Comparison of ENCODE assay signal across 12 mouse cellular contexts in the genomic region with DNA sequence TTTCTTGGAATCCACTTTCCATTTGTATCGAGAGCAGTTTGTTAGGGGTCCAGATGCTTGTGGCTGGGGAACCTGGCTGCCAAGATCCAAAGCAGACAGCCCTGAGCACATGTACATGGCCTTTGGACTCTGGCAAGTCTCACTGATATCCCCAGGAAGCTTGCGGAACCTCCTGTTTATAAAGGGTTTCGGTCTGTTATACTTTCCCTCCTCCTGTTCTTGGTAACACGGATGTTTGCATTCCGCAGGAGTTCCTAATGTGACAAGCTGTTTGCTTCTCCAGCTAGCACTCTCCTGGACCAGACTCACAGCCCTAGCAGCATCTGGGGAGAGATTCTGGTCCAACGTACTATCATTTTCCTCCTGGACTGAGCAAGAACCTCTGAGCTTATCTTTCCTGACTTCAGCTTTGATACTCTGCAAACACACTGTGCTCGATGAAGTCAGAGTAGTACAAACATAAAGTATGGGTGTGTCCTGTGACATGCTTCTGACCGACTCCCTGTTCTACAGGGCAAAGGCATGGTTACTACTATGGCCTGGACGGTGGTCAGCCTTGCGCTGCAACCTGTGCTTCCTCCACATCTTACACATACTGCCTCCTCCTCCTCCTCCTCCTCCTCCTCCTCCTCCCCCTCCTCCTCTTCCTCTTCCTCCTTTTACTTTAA. TPM values are rescaled to one million over a fixed set of nuclear protein-coding genes. Genes with fewer than 3 reads are reported as not detected.
A peak's percentile ranks its signal among the peaks of the same experiment; 100 is the strongest.
DNase-seq lines count a peak whose midpoint lies in the region; ATAC-seq and TF ChIP-seq lines count a peak whose summit lies in the region.
"Had no signal": no experiment of that assay in that cellular context is flagged by ENCODE, and none has a peak within 500 bp of the region (broad histone marks: within the 10 kb centered on the region; RNA-seq: fewer than 3 reads in every experiment).

No protein-coding gene starts in this region.

- no peak overlapping the region for H3K9ac ChIP-seq in liver, postnatal 0 days (replicated peaks)
- no peak overlapping the region for H3K9ac ChIP-seq in stomach, embryonic 14.5 days (replicated peaks; ENCODE audit: low read depth, low read length)
- H3K9ac ChIP-seq: limb, embryonic 13.5 days had no signal

- H3K9me3 ChIP-seq in liver, postnatal 0 days (ENCODE audit: low read length): no peaks in the 10 kb centered on the region
- H3K9me3 ChIP-seq in stomach, embryonic 14.5 days (ENCODE audit: control insufficient read depth, low read depth, low read length): no peaks in the 10 kb centered on the region
- H3K9me3 ChIP-seq: limb, embryonic 13.5 days had no signal

- intact Hi-C loops in heart, postnatal 25 days (cut with DNase I): loop anchor here (5.0 kb wide), 1 partner anchor 38 kb away; no protein-coding TSS in a partner anchor

- WGBS in liver, postnatal 0 days (ENCODE audit: insufficient replicate concordance): 45% methylated on average over 10 of the region's 10 CpGs
- 22% methylated on average over 10 of the region's 10 CpGs for WGBS in stomach, embryonic 14.5 days

- no peak overlapping the region for H3K4me3 ChIP-seq in liver, postnatal 0 days (ENCODE audit: low read depth, low read length)
- H3K4me3 ChIP-seq in stomach, embryonic 14.5 days (ENCODE audit: low read depth, low read length): no peak overlapping the region
- H3K4me3 ChIP-seq: limb, embryonic 13.5 days had no signal

- DNase-seq in kidney, adult 11 months: peak; percentile 49
- DNase-seq in kidney, postnatal 10 days: no peak
- peak; percentile 18 for DNase-seq in heart, postnatal 25 days (ENCODE audit: low spot score)
- DNase-seq in liver, postnatal 0 days: no peak
- no peak for DNase-seq in gastrocnemius, postnatal 25 days
- DNase-seq in gastrocnemius, postnatal 4 days (ENCODE audit: low spot score in 2 of 2): no peak
- DNase-seq: B cell, adult 2 months; embryo, embryonic 11 days had no signal

- ATAC-seq in liver, postnatal 0 days: peak; percentile 89
- ATAC-seq in stomach, embryonic 14.5 days (ENCODE audit: insufficient number of reproducible peaks, insufficient read depth, low FRiP score, low read depth): peak; percentile 88
- no peak for ATAC-seq in megakaryocyte-erythroid progenitor cell, adult 5-6 weeks (replicated peaks; ENCODE audit: low FRiP score, low TSS enrichment, poor library complexity, severe bottlenecking)
- ATAC-seq: Patski had no signal

- no peaks in the 10 kb centered on the region for H3K27me3 ChIP-seq in liver, postnatal 0 days (ENCODE audit: insufficient read depth, low read length)
- no peaks in the 10 kb centered on the region for H3K27me3 ChIP-seq in stomach, embryonic 14.5 days (ENCODE audit: control insufficient read depth, insufficient read depth, low read length)
- H3K27me3 ChIP-seq: limb, embryonic 13.5 days; Patski had no signal

- H3K36me3 ChIP-seq in liver, postnatal 0 days (replicated peaks; ENCODE audit: insufficient read depth, low read length): no peaks in the 10 kb centered on the region
- H3K36me3 ChIP-seq in stomach, embryonic 14.5 days (ENCODE audit: control insufficient read depth, insufficient read depth, low read length): no peaks in the 10 kb centered on the region
- H3K36me3 ChIP-seq: limb, embryonic 13.5 days had no signal

- peaks cover 33% of the 10 kb centered on the region for H3K4me1 ChIP-seq in liver, postnatal 0 days (ENCODE audit: insufficient read depth)
- H3K4me1 ChIP-seq in stomach, embryonic 14.5 days (ENCODE audit: control insufficient read depth, insufficient read depth, low read length): peaks cover 8% of the 10 kb centered on the region; the same call in 1 of the 2 replicates

- H3K27ac ChIP-seq in liver, postnatal 0 days (ENCODE audit: low read depth): peak overlapping the region; percentile 49
- peak overlapping the region; percentile 55; the same call in 1 of the 2 replicates for H3K27ac ChIP-seq in stomach, embryonic 14.5 days (ENCODE audit: low read length)
- H3K27ac ChIP-seq: limb, embryonic 13.5 days had no signal

- no peak for TF ChIP-seq CTCF in liver, postnatal 0 days (IDR thresholded peaks at IDR 0.05; ENCODE audit: low read depth)

- peak overlapping the region; percentile 2 for H3K4me2 ChIP-seq in liver, postnatal 0 days (ENCODE audit: low read depth, low read length)
- no peak overlapping the region for H3K4me2 ChIP-seq in stomach, embryonic 14.5 days (replicated peaks; ENCODE audit: low read depth, low read length)
- H3K4me2 ChIP-seq: limb, embryonic 13.5 days had no signal

- no peak for TF ChIP-seq EP300 in liver, postnatal 0 days (IDR thresholded peaks at IDR 0.05; ENCODE audit: low read depth)

RNA-seq across cellular contexts. Expression of a gene that starts 31.0 kb away (rescaled TPM):
- 10 to 100 TPM; 21.8 to 22.0 TPM for total RNA-seq in heart, postnatal 25 days (2021)
- 37.4 and 45.7 TPM in 2 replicates for polyA plus RNA-seq in liver, postnatal 0 days (2015; fragmentation: Nextera tagmentation; extraction: Ambion mirVana)
- polyA plus RNA-seq in stomach, embryonic 14.5 days (2014; fragmentation: Nextera tagmentation; extraction: Ambion mirVana): 5.6 and 9.5 TPM in 2 replicates
- total RNA-seq in gastrocnemius, postnatal 25 days (2021): 1 to 10 TPM; 5.8 to 9.3 TPM
- total RNA-seq in megakaryocyte-erythroid progenitor cell, adult 5-6 weeks (2014; fragmentation: Nextera tagmentation): not detected in 2 replicates
- not detected in 2 replicates for total RNA-seq in megakaryocyte-erythroid progenitor cell, adult 5-6 weeks (2017)
- 10 to 100 TPM; 28.5 to 32.2 TPM for total RNA-seq in gastrocnemius, postnatal 4 days (2021)
- polyA plus RNA-seq: Patski had no signal

RNA-seq across cellular contexts. Expression of a gene that starts 49.8 kb away (rescaled TPM):
- total RNA-seq in heart, postnatal 25 days (2021): 10 to 100 TPM; 31.9 to 41.0 TPM
- polyA plus RNA-seq in liver, postnatal 0 days (2015; fragmentation: Nextera tagmentation; extraction: Ambion mirVana): 21.9 and 22.9 TPM in 2 replicates
- polyA plus RNA-seq in stomach, embryonic 14.5 days (2014; fragmentation: Nextera tagmentation; extraction: Ambion mirVana): 41.0 and 48.1 TPM in 2 replicates
- total RNA-seq in gastrocnemius, postnatal 25 days (2021): 10 to 100 TPM; 16.8 to 18.6 TPM
- total RNA-seq in megakaryocyte-erythroid progenitor cell, adult 5-6 weeks (2014; fragmentation: Nextera tagmentation): 42.5 and 67.4 TPM in 2 replicates
- total RNA-seq in megakaryocyte-erythroid progenitor cell, adult 5-6 weeks (2017): 37.1 and 54.9 TPM in 2 replicates
- 10 to 100 TPM; 22.0 to 22.6 TPM for total RNA-seq in gastrocnemius, postnatal 4 days (2021)

Comparison
In these comparisons a context has a peak if more than half of its experiments do, and no peak if none do; other contexts are left out.
1. DNase-seq: peak in kidney, adult 11 months (single experiment) and heart, postnatal 25 days (single experiment); none in kidney, postnatal 10 days (single experiment), liver, postnatal 0 days (single experiment), gastrocnemius, postnatal 25 days (single experiment) and gastrocnemius, postnatal 4 days (0 of 2).
2. RNA of a gene that starts 31.0 kb away (total RNA-seq): 28.5 to 32.2 TPM in gastrocnemius, postnatal 4 days, 21.8 to 22.0 TPM in heart, postnatal 25 days and 5.8 to 9.3 TPM in gastrocnemius, postnatal 25 days; not detected in megakaryocyte-erythroid progenitor cell, adult 5-6 weeks; every median in the first group is over 4 times any median in the second.